Mouse (Mus musculus): Measurements from ENCODE around the gene Ephb4.

The Ephb4 gene

DNA sequence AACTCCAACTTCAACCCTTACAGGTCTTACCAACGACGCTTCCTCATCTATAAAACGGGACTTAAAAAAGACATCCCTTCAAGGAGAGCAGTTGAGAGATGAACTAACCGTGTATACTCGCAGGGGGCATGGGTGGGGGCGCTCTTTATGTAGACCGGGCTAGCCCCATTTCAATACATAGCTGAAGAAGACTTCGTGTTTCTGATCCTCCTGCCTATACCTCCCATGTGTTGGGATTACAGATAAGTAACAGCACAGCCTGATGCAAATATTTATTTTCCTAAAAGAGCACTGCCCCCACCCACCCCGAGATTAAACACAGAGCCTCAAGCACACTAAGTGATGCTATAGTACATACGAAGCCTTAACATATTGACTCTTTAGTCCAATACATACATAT is 15.6 kb upstream of the Ephb4 start:
- no peak for DNase-seq (ENCODE audit: low read depth, low spot score)

DNA sequence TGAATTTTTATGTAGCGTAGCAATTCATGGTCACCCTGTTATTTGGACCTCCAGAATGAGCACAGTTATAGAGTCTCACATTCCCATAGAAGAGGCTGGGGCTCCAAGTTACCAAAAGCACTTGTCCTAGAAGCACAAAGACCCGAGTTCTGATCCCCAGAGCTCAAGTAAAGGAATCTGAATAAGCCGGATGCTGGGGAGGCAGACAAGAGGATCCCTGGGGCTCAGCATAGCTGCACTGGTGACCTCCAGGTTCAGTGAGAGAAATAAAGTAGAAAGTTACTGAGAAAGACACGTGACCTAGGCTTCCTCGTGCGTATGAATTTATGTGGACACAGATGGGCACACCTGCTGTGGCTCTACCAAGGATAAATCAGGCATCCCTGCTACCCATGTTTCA is 14.8 kb upstream of the Ephb4 start:
- DNase-seq (ENCODE audit: low read depth, low spot score): no peak

DNA sequence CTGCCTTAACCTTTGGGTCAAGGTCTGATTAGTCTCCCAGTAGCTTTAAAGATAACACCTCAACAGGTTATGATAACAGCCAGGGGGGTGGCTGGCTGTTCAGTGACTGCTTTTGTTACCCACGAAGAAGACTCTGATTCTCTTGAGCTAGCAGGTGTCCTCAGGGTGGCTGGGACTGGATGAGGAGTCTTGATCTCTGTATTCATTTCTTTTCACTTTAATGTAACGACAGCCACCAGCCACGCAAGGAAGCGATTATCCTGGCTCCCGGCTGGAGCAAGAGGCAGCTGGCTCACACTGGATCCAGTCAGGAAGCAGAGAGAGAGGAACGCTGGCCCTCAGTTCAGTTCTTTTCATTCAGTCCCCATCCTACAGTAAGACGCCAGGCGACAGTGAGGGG is 12.7 kb upstream of the Ephb4 start:
- no peak for DNase-seq (ENCODE audit: low read depth, low spot score)

DNA sequence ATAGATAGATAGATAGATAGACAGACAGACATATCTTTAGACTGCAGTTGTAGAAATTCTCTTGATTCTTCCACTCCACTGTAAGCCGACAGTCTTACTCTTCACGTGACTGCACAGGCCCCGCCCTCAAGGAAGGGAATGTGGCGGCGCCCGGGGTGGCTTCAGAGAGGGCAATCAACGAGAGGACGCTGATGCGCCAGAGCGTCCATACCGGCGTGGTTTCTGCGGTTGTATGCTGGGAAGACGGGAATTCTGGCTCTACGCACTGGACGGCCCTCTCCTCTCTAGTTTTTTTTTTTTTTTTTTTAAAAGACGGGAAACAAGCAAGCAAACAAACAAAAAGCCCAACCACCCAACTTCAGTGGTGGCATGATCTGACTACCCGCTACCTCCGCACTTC is 11.7 kb upstream of the Ephb4 start:
- peak; percentile 72 for DNase-seq (ENCODE audit: low read depth, low spot score)

DNA sequence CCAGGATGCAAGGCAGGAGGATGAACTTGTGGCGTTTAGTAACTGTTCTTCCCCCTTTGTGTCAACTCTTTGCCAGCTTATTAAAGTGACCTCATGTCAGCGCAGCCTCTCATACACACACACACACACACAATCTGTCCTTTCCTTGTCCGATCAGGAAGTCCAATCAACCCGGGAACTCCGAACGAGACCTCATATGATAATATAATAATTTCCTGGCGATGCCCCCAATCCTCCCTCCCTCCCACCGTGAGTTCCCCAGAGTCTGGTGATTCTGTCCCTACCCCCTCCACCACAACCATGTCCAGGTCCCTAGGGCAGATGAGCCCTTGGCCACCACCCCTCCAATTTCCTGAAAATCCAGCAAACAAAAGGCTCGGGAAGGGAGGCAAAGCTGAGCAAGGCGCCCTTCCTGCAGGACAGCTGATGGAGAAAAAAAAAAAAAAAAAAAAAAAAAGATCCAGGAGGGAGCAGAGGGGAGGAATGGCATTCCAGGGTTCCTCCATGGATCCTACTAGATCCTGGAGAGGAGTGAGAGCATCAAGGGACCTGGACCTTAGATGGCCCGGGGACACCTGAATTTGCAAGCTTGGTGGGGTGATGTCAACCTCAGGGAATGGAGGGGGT is 11.1 kb upstream of the Ephb4 start:
- no peak for DNase-seq (ENCODE audit: low read depth, low spot score)

DNA sequence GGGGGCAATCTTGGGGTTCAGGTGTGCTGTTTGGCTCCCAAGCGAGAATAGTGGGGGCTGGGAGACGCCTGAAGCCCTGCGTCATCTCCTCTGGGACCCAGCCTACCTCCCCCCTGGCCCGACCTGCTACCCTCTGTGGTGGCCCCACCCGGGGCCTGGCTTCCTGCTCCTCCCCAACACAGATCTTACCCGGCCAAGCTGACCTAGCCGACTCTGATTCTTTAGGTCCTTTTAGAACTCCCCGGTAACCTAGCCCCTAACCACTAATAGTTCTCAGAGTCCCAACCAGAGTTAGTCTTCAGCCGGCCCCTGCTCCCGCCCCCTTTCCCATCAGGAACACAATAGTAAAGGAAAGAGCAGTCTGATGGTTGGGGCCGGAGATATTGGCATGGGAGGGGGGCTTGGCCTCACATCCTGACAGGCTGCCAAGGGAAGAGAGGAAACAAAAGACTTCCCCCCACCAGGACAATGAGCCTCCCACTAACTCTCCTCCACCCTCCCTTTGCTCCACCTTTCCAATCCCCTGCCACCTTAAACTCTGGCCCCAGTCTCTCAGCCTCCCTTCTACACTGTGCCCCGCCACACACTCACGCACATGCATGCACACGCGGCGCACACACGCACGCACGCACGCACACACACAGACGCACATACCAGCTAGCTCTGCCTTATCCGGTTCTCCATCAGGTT is 10.5 kb upstream of the Ephb4 start:
- no peak for DNase-seq (ENCODE audit: low read depth, low spot score)

DNA sequence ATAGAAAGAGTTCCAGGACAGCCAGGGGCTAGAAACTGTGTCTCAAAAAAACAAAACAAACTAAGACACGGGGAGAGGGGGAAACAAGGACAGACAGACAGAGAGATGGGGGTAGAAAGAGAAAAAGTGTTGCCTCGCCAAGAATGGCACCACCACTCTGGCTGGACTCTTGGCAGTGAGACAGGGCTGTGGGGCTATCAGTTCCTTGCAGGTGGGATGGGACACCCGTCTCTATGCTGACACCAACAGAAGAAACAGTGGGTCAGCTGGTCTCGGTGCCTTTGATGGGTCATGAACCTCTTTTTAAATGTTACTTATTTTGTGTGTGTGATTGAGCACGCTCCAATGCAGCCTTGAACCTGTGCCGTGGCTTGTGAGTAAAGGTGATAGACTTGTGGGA is 9.7 kb upstream of the Ephb4 start:
- DNase-seq (ENCODE audit: low read depth, low spot score): no peak

DNA sequence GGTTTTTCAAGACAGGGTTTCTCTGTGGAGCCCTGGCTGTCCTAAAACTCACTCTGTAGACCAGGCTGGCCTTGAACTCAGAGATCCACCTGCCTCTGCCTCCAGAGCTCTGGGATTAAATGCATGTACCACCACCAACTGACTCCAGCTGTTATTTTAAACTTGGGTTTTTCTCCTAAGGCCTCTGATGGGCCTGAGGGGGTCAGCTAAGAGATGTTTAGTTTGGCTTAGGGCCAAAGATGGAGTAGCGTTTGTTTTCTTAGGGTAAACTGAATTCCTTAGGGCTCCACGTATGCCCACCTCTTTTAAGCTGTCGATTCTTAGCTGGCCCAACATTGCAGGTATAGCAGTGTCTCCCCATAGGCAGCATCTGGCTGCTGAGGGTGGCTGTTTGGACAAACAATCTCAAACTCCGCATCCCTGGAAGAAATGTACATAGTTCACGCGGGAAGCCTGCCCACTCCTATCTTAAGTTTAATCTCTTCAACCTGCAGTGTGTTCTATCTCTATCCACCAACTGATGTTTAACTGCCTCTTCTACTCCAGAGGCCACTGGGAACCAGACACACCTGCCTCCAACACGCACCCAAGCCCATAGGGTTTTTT is 7.4 kb upstream of the Ephb4 start:
- DNase-seq (ENCODE audit: low read depth, low spot score): no peak

DNA sequence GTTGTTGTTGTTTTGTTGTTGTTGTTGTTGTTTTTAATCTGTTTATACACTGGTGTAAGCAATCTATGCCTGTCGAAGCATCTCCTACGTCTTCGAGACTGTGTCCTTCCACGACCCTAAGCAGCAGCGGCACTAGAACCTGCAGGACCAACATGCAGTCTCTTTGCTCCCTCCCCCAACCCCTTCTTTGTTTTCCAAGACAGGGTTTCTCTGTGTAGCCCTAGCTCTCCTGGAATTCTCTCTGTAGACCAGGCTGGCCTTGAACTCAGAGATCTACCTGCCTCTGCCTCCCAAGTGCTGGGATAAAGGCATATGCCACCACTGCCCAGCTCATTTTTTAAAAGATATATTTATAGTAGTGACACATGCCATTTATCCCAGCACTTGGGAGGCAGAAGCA is 6.5 kb upstream of the Ephb4 start:
- DNase-seq (ENCODE audit: low read depth, low spot score): no peak

DNA sequence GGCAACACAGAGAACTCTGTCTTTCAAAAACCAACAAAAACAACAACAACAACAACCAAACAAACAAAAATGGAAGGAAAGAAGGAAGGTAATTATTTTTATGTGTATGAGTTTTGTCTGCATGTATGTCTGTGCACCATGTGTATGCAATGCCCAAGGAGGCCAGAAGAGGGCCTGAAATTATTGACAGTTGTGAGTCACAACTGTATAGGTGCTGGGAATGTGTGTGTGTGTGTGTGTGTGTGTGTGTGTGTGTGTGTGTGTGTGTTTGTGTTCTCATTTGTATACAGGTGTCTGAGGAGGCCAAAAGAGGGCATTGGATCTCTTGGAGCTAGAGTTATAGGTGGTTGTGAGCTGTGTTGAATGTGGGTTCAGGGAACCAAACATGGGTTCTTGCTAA is 6.0 kb upstream of the Ephb4 start:
- no peak for DNase-seq (ENCODE audit: low read depth, low spot score)

DNA sequence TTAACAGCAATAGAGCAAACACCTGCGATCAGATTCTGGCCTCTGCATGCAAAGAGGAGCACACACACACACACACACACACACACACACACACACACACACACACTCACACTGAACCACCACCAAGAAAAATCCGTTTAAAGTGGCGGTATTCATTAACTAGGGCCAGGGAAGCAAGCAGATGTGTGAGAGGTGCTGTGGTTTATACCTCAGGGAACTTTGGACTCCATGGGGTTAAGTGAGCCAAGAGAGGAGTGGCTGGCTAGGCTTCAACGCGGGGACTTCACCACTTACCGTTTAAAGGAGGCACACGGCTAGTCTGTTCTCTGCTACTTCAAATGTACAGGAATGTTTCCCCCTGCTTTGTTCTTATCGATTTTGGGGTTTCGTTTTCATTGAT is 4.1 kb upstream of the Ephb4 start:
- DNase-seq (ENCODE audit: low read depth, low spot score): no peak

DNA sequence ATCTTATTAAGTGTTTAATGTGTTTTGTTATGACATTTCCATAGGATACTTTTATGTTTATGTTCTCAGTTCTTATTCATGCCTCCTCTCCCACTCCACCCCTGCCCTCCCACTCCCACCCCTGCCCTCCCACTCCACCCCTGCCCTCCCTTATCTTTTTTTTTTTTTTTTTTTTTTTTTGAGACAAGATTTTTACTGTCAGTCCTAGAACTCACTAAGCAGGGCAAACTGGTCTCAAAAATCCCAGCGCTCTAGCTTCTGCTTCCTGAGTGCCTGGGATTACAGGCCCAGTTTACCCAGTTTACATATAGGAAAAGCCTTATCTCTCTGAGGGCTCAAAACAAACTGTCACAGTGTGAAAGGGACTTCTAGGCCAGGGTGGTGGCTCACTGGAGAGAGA is 3.5 kb upstream of the Ephb4 start:
- DNase-seq (ENCODE audit: low read depth, low spot score): no peak

DNA sequence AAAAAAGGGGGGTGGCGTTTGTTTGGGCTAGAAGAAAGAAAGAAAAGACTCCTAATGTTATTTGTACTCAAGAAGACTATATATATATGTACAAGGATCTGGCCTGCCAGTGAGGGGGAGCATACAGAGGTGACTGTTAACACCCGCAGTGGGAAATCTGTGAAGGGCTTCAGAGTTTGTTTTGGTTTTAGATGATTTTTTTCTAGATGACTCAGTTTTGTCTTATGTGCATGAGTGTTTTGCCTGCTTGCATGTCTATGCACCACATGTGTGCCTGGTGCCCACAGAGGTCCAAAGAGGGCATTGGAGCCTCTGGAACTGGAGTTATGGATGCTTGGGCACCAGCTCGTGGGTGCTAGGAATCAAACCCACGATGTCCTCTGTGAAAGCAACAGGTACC is 2.9 kb upstream of the Ephb4 start:
- no peak for DNase-seq (ENCODE audit: low read depth, low spot score)

DNA sequence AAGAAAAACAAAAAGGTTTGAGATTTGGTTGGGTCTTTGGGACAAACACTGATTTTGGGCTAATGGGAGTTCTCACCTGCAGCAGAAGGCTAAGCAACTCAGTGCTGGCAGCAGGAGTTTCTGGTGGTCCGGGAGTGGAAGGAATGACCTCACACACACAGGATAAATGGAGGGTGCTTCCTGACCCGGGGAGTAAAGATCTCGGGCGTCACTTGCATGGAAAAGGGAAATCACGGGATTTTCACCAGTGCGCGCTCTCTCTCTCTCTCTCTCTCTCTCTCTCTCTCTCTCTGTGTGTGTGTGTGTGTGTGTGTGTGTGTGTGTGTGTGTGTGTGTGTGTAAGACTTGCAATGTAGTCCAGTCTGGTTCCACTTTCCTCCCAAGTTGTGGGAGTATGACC is 2.1 kb upstream of the Ephb4 start:
- no peak for DNase-seq (ENCODE audit: low read depth, low spot score)

DNA sequence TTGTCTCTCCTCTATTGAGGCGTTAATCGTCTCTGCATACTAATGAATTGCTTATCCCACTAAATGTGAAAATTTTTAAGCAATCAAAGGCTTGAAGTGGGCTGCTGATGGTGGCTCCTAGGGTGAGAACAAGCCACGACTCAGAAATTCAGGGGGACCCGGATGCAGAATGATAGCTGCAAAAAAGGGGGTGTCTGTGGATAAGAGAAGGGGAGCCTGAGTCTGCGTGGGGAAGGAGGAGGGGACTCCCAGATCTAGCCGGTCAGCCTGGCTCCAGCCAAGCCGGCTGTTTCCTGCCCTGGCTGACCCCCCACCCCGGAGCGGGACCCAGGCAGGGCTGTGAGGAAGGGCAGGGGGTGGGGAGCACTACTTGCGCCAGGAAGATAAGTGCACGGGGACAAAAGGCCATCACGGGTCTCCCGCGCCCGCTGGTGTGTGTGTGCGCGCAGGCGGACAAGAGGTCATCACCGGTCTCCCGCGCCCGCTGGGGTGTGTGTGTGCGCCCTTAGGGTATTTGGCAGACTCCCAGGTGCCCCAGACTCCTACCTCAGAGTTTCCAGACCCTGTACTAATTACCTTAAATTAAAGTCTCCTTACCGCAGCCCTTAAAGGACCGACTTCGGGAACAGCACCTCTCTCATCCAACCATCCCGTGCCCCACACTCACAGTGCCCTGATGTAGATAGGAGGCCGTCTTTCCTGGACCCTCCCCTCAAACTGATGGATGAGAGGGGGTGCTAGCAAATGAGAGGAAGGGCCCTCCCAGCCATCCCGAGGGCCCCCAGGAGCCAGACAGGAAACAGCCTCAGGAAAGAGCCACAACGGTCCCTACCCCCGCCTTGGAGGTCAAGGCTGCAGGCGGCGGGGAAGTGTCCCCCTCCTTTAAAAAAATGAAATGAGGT is 1.2 kb upstream of the Ephb4 start:
- no peak for DNase-seq (ENCODE audit: low read depth, low spot score)

DNA sequence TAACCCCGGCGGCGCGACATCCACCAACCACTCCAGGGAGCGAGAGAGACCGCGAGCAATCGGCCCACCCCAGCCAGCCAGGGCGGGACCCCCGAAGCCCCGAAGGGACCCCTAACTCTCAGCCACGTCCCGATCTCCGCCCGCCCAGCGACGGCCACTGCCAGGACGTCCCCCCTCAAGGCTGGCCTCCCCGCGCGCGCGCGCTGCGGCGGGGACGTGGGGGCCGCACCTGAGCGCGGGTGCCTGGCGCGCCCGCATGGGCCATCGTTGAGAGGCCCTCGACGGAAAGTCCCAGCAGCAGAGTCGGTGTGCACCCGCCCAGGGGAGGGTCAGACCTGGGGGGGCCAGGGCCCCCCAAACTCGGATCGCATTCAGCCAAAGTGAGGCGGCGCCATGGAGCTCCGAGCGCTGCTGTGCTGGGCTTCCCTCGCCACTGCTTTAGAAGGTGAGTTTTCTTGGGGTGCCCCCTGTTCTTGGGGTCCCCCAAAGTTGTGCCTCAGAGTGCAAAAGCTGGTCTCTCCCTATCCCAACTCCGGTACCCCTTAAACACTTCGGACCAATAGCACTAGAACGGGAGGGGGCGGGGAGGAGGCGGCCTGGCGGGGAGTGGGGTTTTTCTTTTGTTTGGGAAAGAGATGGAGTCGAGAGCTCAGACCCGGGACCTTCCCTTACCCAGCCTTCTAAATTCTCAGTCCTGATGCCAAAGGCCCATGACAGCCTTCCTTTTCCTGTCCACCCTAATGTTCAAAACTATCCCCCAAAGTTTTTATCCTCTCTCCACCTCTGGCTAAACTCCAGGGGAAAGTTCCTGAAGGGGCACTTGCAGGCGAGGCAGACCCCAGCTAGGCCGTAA is 522 bp downstream of the Ephb4 start:
- no peak for DNase-seq (ENCODE audit: low read depth, low spot score)

DNA sequence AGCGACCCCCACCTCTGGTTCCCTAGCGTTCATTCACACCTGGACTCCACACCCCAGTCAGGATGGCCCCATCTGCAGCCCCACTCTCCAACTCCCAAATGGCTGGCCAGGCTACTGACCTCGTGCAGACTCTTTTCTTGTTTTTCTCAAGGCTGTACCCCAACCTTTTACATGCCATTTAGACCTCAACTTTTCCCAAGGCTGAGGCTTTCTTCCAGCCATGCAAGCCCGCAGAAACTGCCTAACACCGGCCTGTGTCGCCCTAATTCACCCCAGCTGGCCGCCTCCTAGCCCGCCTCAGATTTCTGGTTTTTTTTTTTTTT is 1.1 kb downstream of the Ephb4 start:
- DNase-seq (ENCODE audit: low read depth, low spot score): no peak

DNA sequence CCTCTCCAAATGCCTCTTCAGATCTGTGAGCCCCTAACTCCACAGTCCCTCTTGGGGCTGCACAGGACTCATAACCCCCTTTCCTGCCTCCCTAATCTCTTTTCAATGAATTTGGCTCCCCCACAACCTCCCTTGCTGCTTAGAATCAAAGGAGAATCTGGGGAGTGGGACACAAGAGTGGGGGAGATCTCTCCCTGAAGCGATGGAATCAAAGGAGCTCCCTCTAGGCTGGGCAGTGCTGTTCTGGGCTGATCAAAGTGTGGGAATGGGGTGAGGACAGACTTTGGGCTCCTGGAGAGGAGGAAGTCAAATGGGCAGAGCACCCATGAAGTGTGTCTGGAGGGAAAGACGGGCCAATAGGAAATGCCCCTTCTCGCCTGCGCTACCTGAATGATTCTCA is 1.5 kb downstream of the Ephb4 start:
- DNase-seq (ENCODE audit: low read depth, low spot score): no peak

DNA sequence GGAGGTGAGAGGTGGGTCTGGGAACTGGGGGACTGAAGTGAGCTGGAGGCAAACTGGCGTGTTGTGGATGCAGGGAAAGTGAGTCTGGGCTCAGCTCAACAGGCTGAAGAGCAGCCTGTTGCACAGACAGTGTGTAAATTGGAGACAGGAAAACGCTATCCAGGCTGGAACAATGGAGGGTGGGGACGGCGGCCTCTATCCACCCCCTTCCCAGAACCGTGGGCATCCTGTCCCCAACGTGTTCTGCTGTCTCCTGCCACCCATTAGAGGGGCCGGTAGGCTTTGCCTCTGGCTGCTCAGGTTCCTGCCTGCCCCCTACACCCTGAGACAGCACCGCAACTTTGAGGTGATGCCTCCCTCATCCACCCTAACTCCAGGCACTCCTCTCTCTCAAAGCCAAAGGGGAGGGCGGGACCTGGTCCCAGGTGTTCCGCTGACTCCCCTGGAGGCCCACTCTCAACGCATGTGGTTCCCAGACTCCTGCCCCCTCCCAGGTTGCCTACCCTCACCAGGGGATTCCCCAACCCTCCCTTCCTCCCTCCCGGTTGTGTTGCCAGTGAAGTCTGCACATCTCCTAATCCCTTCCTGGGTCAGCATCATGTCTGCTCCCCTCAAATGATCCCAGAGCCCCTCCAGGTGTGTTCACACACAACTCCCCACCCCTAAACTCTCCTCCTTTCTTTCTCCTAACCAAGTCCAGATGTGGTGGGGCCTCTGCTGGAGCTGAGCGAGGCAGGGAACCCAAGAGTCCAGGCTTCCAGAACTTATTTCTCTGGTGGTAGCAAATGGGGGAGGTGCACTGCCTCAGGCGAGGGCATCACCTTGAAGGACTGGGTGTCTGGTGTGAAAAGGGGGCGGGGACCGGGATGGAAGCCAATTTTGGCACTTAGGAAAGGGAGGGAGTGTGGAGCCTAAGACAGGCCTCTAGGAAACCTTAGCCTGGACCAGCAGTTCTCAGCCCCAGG is 2.4 kb downstream of the Ephb4 start:
- no peak for DNase-seq (ENCODE audit: low read depth, low spot score)

DNA sequence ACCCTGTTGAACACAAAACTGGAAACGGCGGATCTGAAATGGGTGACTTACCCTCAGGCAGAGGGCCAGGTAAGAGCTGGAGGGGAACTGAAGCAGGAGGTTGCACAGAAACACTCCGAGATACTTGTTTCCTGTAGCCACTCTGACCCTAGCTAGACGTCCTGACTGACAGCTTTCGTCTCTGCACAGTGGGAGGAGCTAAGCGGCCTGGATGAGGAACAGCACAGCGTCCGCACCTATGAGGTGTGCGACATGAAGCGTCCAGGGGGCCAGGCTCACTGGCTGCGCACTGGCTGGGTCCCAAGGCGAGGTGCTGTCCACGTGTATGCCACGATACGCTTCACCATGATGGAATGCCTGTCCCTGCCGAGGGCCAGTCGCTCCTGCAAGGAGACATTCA is 4.2 kb downstream of the Ephb4 start:
- DNase-seq (ENCODE audit: low read depth, low spot score): no peak

All from embryo, embryonic 11.5 days (tissue).